Mouse (Mus musculus) ES-E14 (cell line): Measurements from ENCODE around the gene Rab4a. TPM values are rescaled to one million over a fixed set of nuclear protein-coding genes. Genes with fewer than 3 reads are reported as not detected.
A peak's percentile ranks its signal among the peaks of the same experiment; 100 is the strongest.

Experiments used
- DNase-seq: peaks from one replicate; pipeline ENCODE4 v3.0.0-alpha.2; 2013; ENCODE audit warnings: low read depth, low spot score
- H3K27ac ChIP-seq: 2 replicates; pipeline ENCODE4 v1.5.1; 2012; ENCODE audit warnings: low read depth, mild to moderate bottlenecking, low read length, moderate library complexity, mixed read lengths; ENCODE audit not compliant: poor library complexity, insufficient read depth, severe bottlenecking
- H3K36me3 ChIP-seq: 2 replicates; pipeline ENCODE4 v1.6.1; 2012; ENCODE audit warnings: mild to moderate bottlenecking, low read length, moderate library complexity, mixed read lengths; ENCODE audit not compliant: control insufficient read depth, poor library complexity, insufficient read depth, severe bottlenecking
- H3K4me1 ChIP-seq, 2 experiments: fragments of 150-350 bp in 1 of 2; sonication (generic) in 1 of 2; 2 replicates each; pipeline ENCODE4 v1.6.1; 2012; ENCODE audit warnings: low read length in 2 of 2, mild to moderate bottlenecking in 1 of 2, mixed read lengths in 1 of 2; ENCODE audit not compliant: control insufficient read depth in 2 of 2, insufficient read depth in 2 of 2, poor library complexity in 1 of 2
- H3K4me3 ChIP-seq, 2 experiments: fragments of 150-350 bp in 1 of 2; sonication (generic) in 1 of 2; 2 replicates each; pipeline ENCODE4 v1.5.1; 2012; ENCODE audit warnings: low read length in 2 of 2, low read depth in 1 of 2, mild to moderate bottlenecking in 1 of 2, mixed read lengths in 1 of 2; ENCODE audit not compliant: insufficient read depth in 1 of 2, poor library complexity in 1 of 2, severe bottlenecking in 1 of 2
- H3K9ac ChIP-seq: 2 replicates; pipeline ENCODE4 v1.6.1; 2012; ENCODE audit warnings: low read depth, mild to moderate bottlenecking, low read length, mixed read lengths; ENCODE audit not compliant: poor library complexity, insufficient read depth, severe bottlenecking
- H3K9me3 ChIP-seq: fragments of 150-350 bp; sonication (generic); 2 replicates; pipeline ENCODE4 v1.6.1; 2012; ENCODE audit warnings: low read depth, mild to moderate bottlenecking, low read length; ENCODE audit not compliant: control insufficient read depth, insufficient read depth
- CHD2 ChIP-seq: IDR thresholded peaks from 2 replicates; pipeline ENCODE4 v1.6.1; 2014; ENCODE audit warnings: mild to moderate bottlenecking, low read depth, low read length, inconsistent platforms
- HCFC1 ChIP-seq: IDR thresholded peaks from 2 replicates; pipeline ENCODE4 v1.6.1; 2012; ENCODE audit warnings: low read length, inconsistent platforms, borderline replicate concordance; ENCODE audit not compliant: insufficient read depth
- MAFK ChIP-seq: IDR thresholded peaks from 2 replicates; pipeline ENCODE4 v1.6.1; 2014; ENCODE audit warnings: mild to moderate bottlenecking, low read depth, low read length, inconsistent platforms; ENCODE audit not compliant: insufficient read depth
- ZC3H11A ChIP-seq: IDR thresholded peaks from 2 replicates; pipeline ENCODE4 v1.6.1; 2012; ENCODE audit warnings: low read depth, mild to moderate bottlenecking, inconsistent platforms, low read length, borderline replicate concordance
- ZNF384 ChIP-seq: IDR thresholded peaks from 2 replicates; pipeline ENCODE4 v1.6.1; 2012; ENCODE audit warnings: low read depth, low read length, inconsistent platforms
- in situ Hi-C, 2 experiments: fragments of 600-800 bp; cut with MboI; formaldehyde crosslinking; loops; one replicate each; pipeline ENCODE4 v1.15.1; 2025; ENCODE audit warnings: low sequenced_read_pairs in 2 of 2, inconsistent platforms in 1 of 2; ENCODE audit not compliant: unreplicated experiment in 2 of 2
- total RNA-seq: library from RNA; depleted of rRNA; stranded (reverse); fragments of 300-350 nt; gene quantifications from 2 replicates; pipeline ENCODE4 v1.2.3, GENCODE M21; 2012; rRNA removed

The Rab4a gene
- 22.1 and 29.6 TPM in 2 replicates for total RNA-seq

GRCm38 (mm10) chr8:123805718-123806373 is at the start of gene Rab4a:
TSS of gene Rab4a (plus strand) at chr8:123805985.
- in situ Hi-C loops = no loop called here
- H3K9ac ChIP-seq = peak within 1 kb of the TSS; percentile 90
- H3K36me3 ChIP-seq = no peaks in the 10 kb centered on the region
- peak; percentile 86 for DNase-seq
- peak within 1 kb of the TSS; percentile 94 for H3K27ac ChIP-seq
- no peak for TF ChIP-seq ZNF384
- no peak for TF ChIP-seq ZC3H11A
- TF ChIP-seq HCFC1 = no peak
- TF ChIP-seq MAFK = no peak
- TF ChIP-seq CHD2 = peak; percentile 90
- H3K4me3 ChIP-seq = peak within 1 kb of the TSS; percentile 89 to 97
- peaks cover 14 to 20% of the 10 kb centered on the region in 2 experiments; a peak in 3 of 4 replicates for H3K4me1 ChIP-seq
- no peaks in the 10 kb centered on the region for H3K9me3 ChIP-seq

GRCm38 (mm10) chr8:123756901-123757300 is 48.9 kb upstream of the Rab4a start:
- no peak for DNase-seq
- Histone ChIP-seq H3K9ac (no peak overlapping the region), H3K27ac (no peak overlapping the region), H3K4me1 (peaks cover 9 to 43% of the 10 kb centered on the region in 2 experiments), H3K4me3 (no peak overlapping the region), H3K9me3 (no peaks in the 10 kb centered on the region), H3K36me3 (no peaks in the 10 kb centered on the region)
- TF ChIP-seq ZNF384 = no peak
- in situ Hi-C loops = no loop called here

- no peak for DNase-seq
- in situ Hi-C loops = no loop called here
- H3K4me3 ChIP-seq = no peak overlapping the region
- H3K36me3 ChIP-seq = no peaks in the 10 kb centered on the region
- H3K9me3 ChIP-seq = no peaks in the 10 kb centered on the region
- no peak overlapping the region for H3K27ac ChIP-seq
- H3K9ac ChIP-seq = no peak overlapping the region
- TF ChIP-seq CHD2 = no peak
- TF ChIP-seq HCFC1 = no peak
- no peak for TF ChIP-seq ZNF384
- no peak for TF ChIP-seq MAFK
- no peak for TF ChIP-seq ZC3H11A
- peaks cover 14 to 36% of the 10 kb centered on the region in 2 experiments for H3K4me1 ChIP-seq
Observed at GRCm38 (mm10) chr8:123758935-123759334, 46.9 kb upstream of the Rab4a start.

GRCm38 (mm10) chr8:123759933-123760332 is 45.9 kb upstream of the Rab4a start:
- no peaks in the 10 kb centered on the region for H3K36me3 ChIP-seq
- peak overlapping the region; percentile 48; the same call in 1 of the 2 replicates for H3K27ac ChIP-seq
- in situ Hi-C loops = loop anchor here in 1 of 2 experiments (10.0 kb wide), 1 partner anchor 105 kb away; the partner anchor contains the start of gene Rhou
- H3K4me3 ChIP-seq = peak overlapping the region; percentile 62 to 75
- H3K9me3 ChIP-seq = no peaks in the 10 kb centered on the region
- H3K4me1 ChIP-seq = peaks cover 14 to 30% of the 10 kb centered on the region in 2 experiments
- DNase-seq = peak; percentile 89
- no peak for TF ChIP-seq HCFC1
- peak; percentile 80; the same call in 1 of the 2 replicates for TF ChIP-seq CHD2
- TF ChIP-seq MAFK = no peak
- no peak for TF ChIP-seq ZC3H11A
- peak overlapping the region; percentile 76; the same call in 1 of the 2 replicates for H3K9ac ChIP-seq

GRCm38 (mm10) chr8:123760579-123760978 is 45.2 kb upstream of the Rab4a start:
- no peaks in the 10 kb centered on the region for H3K36me3 ChIP-seq
- no peaks in the 10 kb centered on the region for H3K9me3 ChIP-seq
- no peak for DNase-seq
- in situ Hi-C loops = loop anchor here in 1 of 2 experiments (10.0 kb wide), 1 partner anchor 106 kb away; the partner anchor contains the start of gene Rhou
- TF ChIP-seq HCFC1 (no peak), ZC3H11A (no peak), MAFK (no peak), CHD2 (no peak), ZNF384 (no peak)
- H3K27ac ChIP-seq = no peak overlapping the region
- H3K4me1 ChIP-seq = peaks cover 14 to 30% of the 10 kb centered on the region in 2 experiments
- H3K4me3 ChIP-seq = peak overlapping the region; percentile 62 to 75
- H3K9ac ChIP-seq = peak overlapping the region; percentile 76; the same call in 1 of the 2 replicates
